Mouse (Mus musculus) embryonic fibroblast, embryonic 13.5 days (primary cell): ENCODE data around the gene Hist2h2ac. TPM values are rescaled to one million over a fixed set of nuclear protein-coding genes. Genes with fewer than 3 reads are reported as not detected.
"Not testable (repeated sequence)": the region's sequence is repeated elsewhere in the genome, so short reads cannot be mapped to it uniquely, and the experiment has no call there.

Source experiments
- H3K27ac ChIP-seq: 2 replicates; pipeline ENCODE4 v1.5.1; 2012; ENCODE audit warnings: low read length, control low read depth, inconsistent platforms; ENCODE audit not compliant: insufficient read depth
- H3K4me1 ChIP-seq: 2 replicates; pipeline ENCODE4 v1.6.1; 2011; ENCODE audit warnings: low read length; ENCODE audit not compliant: control insufficient read depth, insufficient read depth
- H3K4me3 ChIP-seq: 2 replicates; pipeline ENCODE4 v1.5.1; 2011; ENCODE audit warnings: mild to moderate bottlenecking, control low read depth, low read length; ENCODE audit not compliant: insufficient read depth
- CTCF ChIP-seq: IDR thresholded peaks from 2 replicates; pipeline ENCODE4 v1.5.1; 2011; ENCODE audit warnings: mild to moderate bottlenecking, control low read depth, low read length, moderate library complexity, borderline replicate concordance; ENCODE audit not compliant: insufficient read depth
- POLR2A ChIP-seq: IDR thresholded peaks from 2 replicates; pipeline ENCODE4 v1.6.1; 2011; ENCODE audit warnings: low read depth, mild to moderate bottlenecking, control low read depth, low read length, moderate library complexity
- polyA plus RNA-seq: library from polyadenylated mRNA; stranded (reverse); fragments of >200 nt; gene quantifications from 2 replicates; pipeline ENCODE4 v1.2.4, GENCODE M21; 2011; ENCODE audit warnings: low read depth; ENCODE audit not compliant: missing spikeins, insufficient read length

Gene Hist2h2ac
- polyA plus RNA-seq, 1 experiment = 5.3 TPM

- TF ChIP-seq POLR2A (no peak), CTCF (no peak)
- peak overlapping the region; percentile 5; the same call in 1 of the 2 replicates for H3K4me3 ChIP-seq
- H3K4me1 ChIP-seq = peaks cover 4% of the 10 kb centered on the region; the same call in 1 of the 2 replicates
- no peak overlapping the region for H3K27ac ChIP-seq
Observed at GRCm38 (mm10) chr3:96249034-96249345, 28.3 kb upstream of the Hist2h2ac start.

GRCm38 (mm10) chr3:96248141-96249033 lies 27.7 kb upstream of the Hist2h2ac start:
- Histone ChIP-seq H3K4me1 (peaks cover 4% of the 10 kb centered on the region; the same call in 1 of the 2 replicates), H3K27ac (no peak overlapping the region), H3K4me3 (peak overlapping the region; percentile 5)
- TF ChIP-seq POLR2A (0 out of 2 replicates have a peak, but pooled peaks have one; percentile 53), CTCF (no peak)

- Histone ChIP-seq H3K4me3 (peak overlapping the region; percentile 67), H3K4me1 (peaks cover 4% of the 10 kb centered on the region; the same call in 1 of the 2 replicates), H3K27ac (peak overlapping the region; percentile 48; the same call in 1 of the 2 replicates)
- TF ChIP-seq POLR2A (peak; percentile 57), CTCF (no peak)
Observed at GRCm38 (mm10) chr3:96247356-96248140, 26.9 kb upstream of the Hist2h2ac start.

- H3K4me1 ChIP-seq = not testable (repeated sequence)
- peak within 1 kb of the TSS; percentile 67 for H3K4me3 ChIP-seq
- peak within 1 kb of the TSS; percentile 81 for H3K27ac ChIP-seq
Observed at GRCm38 (mm10) chr3:96246427-96246856, 25.8 kb upstream of the Hist2h2ac start, which contains the start of gene Hist2h3c1. Gene Hist2h3c1, plus strand, starts transcription at chr3:96246685.

- H3K4me1 ChIP-seq = not testable (repeated sequence)
- Histone ChIP-seq H3K27ac (peak overlapping the region; percentile 81), H3K4me3 (peak overlapping the region; percentile 32; the same call in 1 of the 2 replicates)
- TF ChIP-seq POLR2A = peak; percentile 55
Observed at GRCm38 (mm10) chr3:96246018-96246417, 25.3 kb upstream of the Hist2h2ac start.

GRCm38 (mm10) chr3:96245003-96245886 lies 24.6 kb upstream of the Hist2h2ac start, which contains the start of gene Hist2h2aa1:
Gene Hist2h2aa1, plus strand, starts transcription at chr3:96245497.
- Histone ChIP-seq H3K27ac (peak within 1 kb of the TSS; percentile 93), H3K4me3 (peak within 1 kb of the TSS; percentile 49)
- peak; percentile 65 for TF ChIP-seq POLR2A
- not testable (repeated sequence) for H3K4me1 ChIP-seq

- TF ChIP-seq POLR2A = no peak; the same call in 1 of the 2 replicates
- no peak for TF ChIP-seq CTCF
- no peak overlapping the region for H3K4me3 ChIP-seq
- peaks cover 4% of the 10 kb centered on the region; the same call in 1 of the 2 replicates for H3K4me1 ChIP-seq
- peak overlapping the region; percentile 93; the same call in 1 of the 2 replicates for H3K27ac ChIP-seq
Observed at GRCm38 (mm10) chr3:96243921-96244572, 23.4 kb upstream of the Hist2h2ac start.

GRCm38 (mm10) chr3:96240799-96241197 lies 20.1 kb upstream of the Hist2h2ac start:
- Histone ChIP-seq H3K4me1 (peaks cover 8% of the 10 kb centered on the region), H3K4me3 (no peak overlapping the region), H3K27ac (peak overlapping the region; percentile 80)
- TF ChIP-seq CTCF (no peak), POLR2A (no peak)
